Mouse (Mus musculus): ENCODE results near the gene Colca2.

DNA sequence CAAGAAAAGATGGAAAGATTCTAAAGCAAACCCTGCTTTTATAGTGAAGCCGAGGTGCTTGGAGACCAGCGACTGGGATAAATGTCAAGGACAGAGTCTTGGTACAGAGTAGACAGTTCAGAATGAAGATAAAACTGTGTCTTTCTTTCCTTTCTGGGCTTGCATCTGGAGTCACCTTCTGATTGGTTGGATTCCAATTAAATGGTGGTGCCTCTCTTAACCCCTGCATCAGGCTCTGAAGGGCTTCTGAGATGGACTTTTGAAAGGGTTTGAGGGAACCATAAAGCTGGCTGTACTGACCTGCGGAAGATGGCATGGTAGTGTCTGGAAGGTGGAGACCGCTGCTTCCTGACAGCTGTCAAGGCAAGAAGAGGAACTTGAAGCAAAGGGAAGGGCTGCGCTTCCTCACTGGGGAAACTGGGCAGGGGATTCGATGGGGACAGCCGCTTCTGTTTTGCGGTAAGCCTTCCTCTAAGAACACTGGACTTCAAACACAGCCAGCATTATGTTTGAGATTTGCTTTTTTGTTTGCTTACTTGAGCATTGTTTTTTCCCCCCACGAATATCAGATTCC lies 4.7 kb downstream of the Colca2 start:
- TF ChIP-seq CTCF (IDR thresholded peaks at IDR 0.05) (no peak), EP300 (IDR thresholded peaks at IDR 0.05) (no peak)
